Mouse (Mus musculus) megakaryocyte, embryonic 14.5 days (primary cell): ENCODE data around the gene Trcg1. TPM values are rescaled to one million over a fixed set of nuclear protein-coding genes. Genes with fewer than 3 reads are reported as not detected.
"Not testable (repeated sequence)": the region's sequence is repeated elsewhere in the genome, so short reads cannot be mapped to it uniquely, and the experiment has no call there.

Experiments
- H3K27me3 ChIP-seq: replicated peaks from 2 replicates; pipeline ENCODE3; 2012; ENCODE audit warnings: inconsistent platforms
- H3K36me3 ChIP-seq: replicated peaks from 2 replicates; pipeline ENCODE3; 2012; ENCODE audit warnings: low read length, inconsistent platforms, mixed read lengths
- H3K4me1 ChIP-seq: 2 replicates; pipeline ENCODE4 v1.6.1; 2012; ENCODE audit warnings: inconsistent platforms
- H3K4me3 ChIP-seq: replicated peaks from 2 replicates; pipeline ENCODE3; 2012; ENCODE audit warnings: moderate library complexity, mild to moderate bottlenecking, inconsistent platforms
- H3K9me3 ChIP-seq: 2 replicates; pipeline ENCODE4 v1.6.1; 2012; ENCODE audit warnings: inconsistent platforms
- FLI1 ChIP-seq: IDR thresholded peaks from 2 replicates; pipeline ENCODE4 v1.6.1; 2012; ENCODE audit warnings: low read length, inconsistent platforms, mixed read lengths
- GATA1 ChIP-seq: IDR thresholded peaks from 3 replicates; pipeline ENCODE4 v1.6.1; 2012; ENCODE audit warnings: mixed read lengths, low read length, inconsistent platforms, borderline replicate concordance
- polyA plus RNA-seq: library from polyadenylated mRNA; stranded (reverse); fragments of >175 nt; gene quantifications from 2 replicates; pipeline ENCODE4 v1.2.3, GENCODE M21; 2012; ENCODE audit warnings: low replicate concordance; ENCODE audit not compliant: insufficient read depth

Gene Trcg1
- polyA plus RNA-seq, 1 experiment: not detected

GRCm38 (mm10) chr9:57219511-57219910, 16.8 kb upstream of the Trcg1 start:
- H3K36me3 ChIP-seq: no peaks in the 10 kb centered on the region
- H3K4me1 ChIP-seq: peaks cover 5% of the 10 kb centered on the region; the same call in 1 of the 2 replicates
- TF ChIP-seq FLI1 (no peak), GATA1 (no peak)
- peaks cover 10% of the 10 kb centered on the region for H3K9me3 ChIP-seq
- H3K27me3 ChIP-seq: peaks cover 38% of the 10 kb centered on the region
- no peak overlapping the region for H3K4me3 ChIP-seq

- H3K27me3 ChIP-seq: peaks cover 37% of the 10 kb centered on the region
- H3K36me3 ChIP-seq: no peaks in the 10 kb centered on the region
- TF ChIP-seq GATA1 (no peak), FLI1 (no peak)
- peaks cover 10% of the 10 kb centered on the region for H3K9me3 ChIP-seq
- H3K4me1 ChIP-seq: peaks cover 5% of the 10 kb centered on the region; the same call in 1 of the 2 replicates
- H3K4me3 ChIP-seq: no peak overlapping the region
Observed at GRCm38 (mm10) chr9:57220356-57220755, 16.0 kb upstream of the Trcg1 start.

GRCm38 (mm10) chr9:57223341-57223740, 13.0 kb upstream of the Trcg1 start:
- no peak for TF ChIP-seq GATA1
- no peak for TF ChIP-seq FLI1
- peaks cover 24% of the 10 kb centered on the region for H3K27me3 ChIP-seq
- no peak overlapping the region for H3K4me3 ChIP-seq
- peaks cover 8% of the 10 kb centered on the region for H3K4me1 ChIP-seq
- H3K36me3 ChIP-seq: no peaks in the 10 kb centered on the region
- H3K9me3 ChIP-seq: peaks cover 10% of the 10 kb centered on the region

GRCm38 (mm10) chr9:57225780-57226627, 10.4 kb upstream of the Trcg1 start:
- no peak overlapping the region for H3K4me3 ChIP-seq
- H3K9me3 ChIP-seq: peaks cover 10% of the 10 kb centered on the region
- peaks cover 4% of the 10 kb centered on the region; the same call in 1 of the 2 replicates for H3K4me1 ChIP-seq
- TF ChIP-seq FLI1: no peak
- no peak for TF ChIP-seq GATA1
- H3K27me3 ChIP-seq: peaks cover 18% of the 10 kb centered on the region
- no peaks in the 10 kb centered on the region for H3K36me3 ChIP-seq

GRCm38 (mm10) chr9:57226628-57227122, 9.7 kb upstream of the Trcg1 start:
- H3K9me3 ChIP-seq, H3K4me1 ChIP-seq, H3K36me3 ChIP-seq, H3K4me3 ChIP-seq: not testable (repeated sequence)
- H3K27me3 ChIP-seq: peaks cover 16% of the 10 kb centered on the region

GRCm38 (mm10) chr9:57227203-57227602, 9.2 kb upstream of the Trcg1 start:
- Histone ChIP-seq H3K4me1 (peaks cover 7% of the 10 kb centered on the region; the same call in 1 of the 2 replicates), H3K27me3 (peaks cover 16% of the 10 kb centered on the region), H3K4me3 (no peak overlapping the region), H3K36me3 (no peaks in the 10 kb centered on the region), H3K9me3 (peaks cover 6% of the 10 kb centered on the region)
- TF ChIP-seq GATA1 (no peak), FLI1 (no peak)

- H3K4me3 ChIP-seq: no peak overlapping the region
- H3K4me1 ChIP-seq: peaks cover 10% of the 10 kb centered on the region; the same call in 1 of the 2 replicates
- H3K9me3 ChIP-seq: no peaks in the 10 kb centered on the region
- no peak for TF ChIP-seq FLI1
- no peak for TF ChIP-seq GATA1
- H3K36me3 ChIP-seq: no peaks in the 10 kb centered on the region
- peaks cover 16% of the 10 kb centered on the region for H3K27me3 ChIP-seq
Observed at GRCm38 (mm10) chr9:57228186-57228585, 8.2 kb upstream of the Trcg1 start.

GRCm38 (mm10) chr9:57229726-57230125, 6.6 kb upstream of the Trcg1 start:
- H3K4me3 ChIP-seq: no peak overlapping the region
- H3K36me3 ChIP-seq: no peaks in the 10 kb centered on the region
- no peak for TF ChIP-seq GATA1
- no peak for TF ChIP-seq FLI1
- no peaks in the 10 kb centered on the region for H3K9me3 ChIP-seq
- H3K27me3 ChIP-seq: peaks cover 17% of the 10 kb centered on the region
- H3K4me1 ChIP-seq: peaks cover 16% of the 10 kb centered on the region

- TF ChIP-seq GATA1 (no peak), FLI1 (no peak)
- H3K36me3 ChIP-seq: no peaks in the 10 kb centered on the region
- no peak overlapping the region for H3K4me3 ChIP-seq
- H3K4me1 ChIP-seq: peaks cover 16% of the 10 kb centered on the region
- peaks cover 19% of the 10 kb centered on the region for H3K27me3 ChIP-seq
- no peaks in the 10 kb centered on the region for H3K9me3 ChIP-seq
Observed at GRCm38 (mm10) chr9:57230146-57230783, 6.1 kb upstream of the Trcg1 start.
